Mouse (Mus musculus): ENCODE data around the gene Chadl. TPM values are rescaled to one million over a fixed set of nuclear protein-coding genes. Genes with fewer than 3 reads are reported as not detected.
A peak's percentile ranks its signal among the peaks of the same experiment; 100 is the strongest.

Gene Chadl
- polyA plus RNA-seq, 1 experiment from 2014 or later: 10.3 TPM

DNA sequence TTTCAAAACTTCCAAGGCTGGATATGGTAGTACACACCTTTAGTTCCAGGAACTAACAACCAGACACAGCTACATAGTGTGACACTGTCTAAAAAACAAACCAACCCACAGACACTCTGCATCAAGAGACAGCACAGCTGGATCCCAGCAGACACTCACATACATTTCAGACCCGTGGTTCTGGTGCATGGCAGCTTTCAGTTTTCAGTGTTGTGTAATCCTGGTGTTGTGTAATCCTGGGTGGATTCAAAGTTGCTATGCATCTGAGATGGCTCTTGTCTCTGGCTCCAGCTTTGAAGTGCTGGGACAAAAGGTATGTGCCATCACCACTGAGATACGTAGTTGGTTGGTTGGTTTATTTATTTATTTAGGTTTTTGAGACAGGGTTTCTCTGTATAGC, 1.4 kb upstream of the Chadl start:
- H3K27me3 ChIP-seq: peaks cover 37% of the 10 kb centered on the region
- H3K4me2 ChIP-seq: no peak overlapping the region
- no peaks in the 10 kb centered on the region for H3K9me3 ChIP-seq
- no peak overlapping the region for H3K27ac ChIP-seq
- H3K4me1 ChIP-seq: peaks cover 18% of the 10 kb centered on the region
- H3K36me3 ChIP-seq: peaks cover 16% of the 10 kb centered on the region
- 71% methylated on average over 2 of the region's 2 CpGs for WGBS
- no peak overlapping the region for H3K9ac ChIP-seq
- no peak overlapping the region for H3K4me3 ChIP-seq
- no peak for ATAC-seq (ENCODE audit: insufficient number of reproducible peaks, insufficient read depth, low FRiP score, low TSS enrichment, low read depth)

DNA sequence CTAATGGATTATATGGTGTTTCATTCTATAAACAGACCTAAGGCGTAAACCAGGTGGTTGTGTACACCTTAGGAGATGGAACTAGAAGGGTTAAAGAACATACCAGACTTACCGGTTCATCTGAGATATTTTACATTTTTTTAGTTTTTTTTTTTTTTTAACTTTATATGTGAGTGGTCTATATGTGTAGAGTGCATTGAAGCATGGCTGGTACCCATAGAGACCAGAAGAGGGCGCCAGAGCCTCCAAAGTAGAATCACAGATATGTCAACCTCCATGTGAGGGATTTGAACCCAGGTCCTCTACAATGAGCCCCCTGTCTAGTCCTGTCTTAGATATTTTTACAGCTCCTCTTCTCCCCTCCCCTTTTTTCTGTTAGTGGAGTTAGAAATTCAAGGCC, 760 bp upstream of the Chadl start:
- ATAC-seq (ENCODE audit: insufficient number of reproducible peaks, insufficient read depth, low FRiP score, low TSS enrichment, low read depth): no peak
- Histone ChIP-seq H3K27me3 (peaks cover 44% of the 10 kb centered on the region), H3K27ac (no peak overlapping the region; the same call in 1 of the 2 replicates), H3K9me3 (no peaks in the 10 kb centered on the region), H3K9ac (no peak overlapping the region), H3K4me3 (no peak overlapping the region), H3K36me3 (peaks cover 9% of the 10 kb centered on the region), H3K4me2 (no peak overlapping the region), H3K4me1 (peaks cover 22% of the 10 kb centered on the region)
- WGBS: 36% methylated on average over 3 of the region's 3 CpGs

DNA sequence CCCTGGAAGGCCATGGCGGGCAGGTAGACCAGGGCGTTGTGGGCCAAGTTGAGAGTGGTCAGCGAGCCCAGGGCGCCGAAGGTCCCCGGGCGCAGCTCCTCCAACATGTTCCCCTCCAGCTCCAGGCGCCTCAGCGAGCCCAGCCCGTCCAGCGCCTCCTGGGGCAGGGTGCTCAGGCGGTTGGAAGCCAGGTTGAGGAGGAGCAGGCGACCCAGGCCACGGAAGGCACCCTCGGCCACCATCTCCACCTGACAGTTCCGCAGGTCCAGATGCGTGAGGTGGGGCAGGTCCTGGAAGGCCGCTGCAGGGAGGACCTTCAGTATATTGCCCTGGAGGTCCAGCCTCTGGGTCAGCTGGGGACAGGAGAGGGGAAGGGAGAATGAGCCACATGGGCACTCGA, 2.2 kb downstream of the Chadl start:
- 30% methylated on average over 19 of the region's 19 CpGs for WGBS
- no peak for ATAC-seq (ENCODE audit: insufficient number of reproducible peaks, insufficient read depth, low FRiP score, low TSS enrichment, low read depth)
- peak overlapping the region; percentile 81 for H3K9ac ChIP-seq
- no peaks in the 10 kb centered on the region for H3K9me3 ChIP-seq
- H3K27me3 ChIP-seq: peaks cover 58% of the 10 kb centered on the region
- H3K4me1 ChIP-seq: peaks cover 22% of the 10 kb centered on the region
- peak overlapping the region; percentile 98 for H3K4me2 ChIP-seq
- H3K36me3 ChIP-seq: no peaks in the 10 kb centered on the region
- H3K4me3 ChIP-seq: peak overlapping the region; percentile 66
- no peak overlapping the region for H3K27ac ChIP-seq

DNA sequence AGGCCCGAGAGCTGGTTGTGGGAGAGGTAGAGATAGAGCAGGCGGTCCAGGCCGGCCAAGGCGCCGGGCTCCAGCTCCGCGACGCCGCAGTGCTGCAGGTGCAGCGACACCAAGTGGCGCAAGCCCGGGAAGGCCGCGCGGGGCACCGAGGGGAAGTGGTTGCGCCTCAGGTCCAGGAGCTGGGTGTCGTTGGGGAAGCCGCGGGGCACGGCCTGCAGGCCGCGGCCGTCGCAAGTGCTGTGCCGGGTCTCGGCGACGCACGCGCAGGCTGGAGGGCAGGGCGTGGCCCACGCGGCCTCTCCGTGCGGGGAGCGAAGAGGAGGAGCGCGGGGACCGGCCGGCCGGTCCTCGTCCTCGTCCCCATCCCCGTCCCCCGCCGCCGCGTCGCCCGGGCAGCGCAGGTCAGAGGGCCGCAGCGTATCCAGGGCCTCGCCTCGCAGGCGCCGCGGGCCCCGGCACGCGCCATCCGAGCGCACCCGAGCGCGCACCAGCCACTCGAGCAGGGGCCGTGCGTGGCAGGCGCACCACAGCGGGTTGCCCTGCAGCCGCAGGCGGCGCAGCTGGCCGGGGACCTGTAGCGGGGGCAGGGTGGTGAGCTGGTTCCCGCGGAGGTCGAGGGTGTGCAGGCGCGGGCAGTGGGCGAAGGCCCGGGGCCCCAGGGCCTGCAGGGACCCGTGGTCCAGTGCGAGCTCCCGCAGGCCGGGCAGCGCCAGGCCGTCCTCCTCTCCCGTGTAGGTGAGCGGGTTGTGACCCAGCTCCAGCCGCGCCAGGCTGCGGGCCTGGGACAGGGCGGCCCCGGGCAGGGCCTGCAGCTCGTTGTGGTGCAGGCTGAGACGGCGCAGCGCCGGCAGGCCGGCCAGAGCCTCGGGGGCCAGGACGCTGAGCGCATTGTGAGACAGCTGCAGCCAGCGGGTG, 2.9 kb downstream of the Chadl start:
- Histone ChIP-seq H3K9ac (peak overlapping the region; percentile 81), H3K36me3 (no peaks in the 10 kb centered on the region), H3K4me1 (peaks cover 22% of the 10 kb centered on the region), H3K27ac (no peak overlapping the region), H3K4me3 (peak overlapping the region; percentile 66), H3K9me3 (no peaks in the 10 kb centered on the region), H3K4me2 (peak overlapping the region; percentile 98), H3K27me3 (peaks cover 58% of the 10 kb centered on the region)
- ATAC-seq (ENCODE audit: insufficient number of reproducible peaks, insufficient read depth, low FRiP score, low TSS enrichment, low read depth): peak; percentile 56
- under 1% methylated on average over 95 of the region's 107 CpGs for WGBS

DNA sequence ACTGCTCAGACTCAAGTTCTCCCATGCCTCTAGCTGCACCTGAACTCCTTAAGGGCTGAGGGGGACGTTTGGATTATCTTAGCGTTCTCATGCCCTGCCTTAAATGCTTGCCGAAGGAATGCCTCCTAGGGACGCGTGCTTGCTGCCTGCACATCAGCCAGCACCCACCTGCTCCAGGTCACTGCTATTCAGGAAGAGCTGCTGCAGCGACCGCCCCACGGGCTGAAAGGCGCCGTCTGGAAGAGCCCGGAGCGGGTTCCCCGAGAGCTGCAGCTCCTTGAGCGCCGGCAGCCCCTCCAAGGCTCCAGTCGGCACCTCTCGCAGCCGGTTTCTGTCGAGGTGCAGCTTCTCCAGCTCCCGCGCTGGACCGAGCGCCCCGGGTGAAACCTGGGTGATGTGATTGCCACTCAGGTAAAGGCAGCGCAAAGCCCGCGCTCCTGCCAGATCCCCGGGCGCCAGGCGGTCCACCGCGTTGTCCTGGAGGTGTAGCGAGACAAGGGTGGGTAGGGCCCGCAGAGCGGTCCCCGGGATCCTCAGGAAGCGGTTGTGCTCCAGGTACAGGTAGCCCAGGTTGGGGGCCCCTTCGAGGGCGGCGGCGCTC, 3.6 kb downstream of the Chadl start:
- peaks cover 2% of the 10 kb centered on the region for H3K36me3 ChIP-seq
- H3K9me3 ChIP-seq: no peaks in the 10 kb centered on the region
- peak overlapping the region; percentile 66 for H3K4me3 ChIP-seq
- peak overlapping the region; percentile 98 for H3K4me2 ChIP-seq
- peaks cover 58% of the 10 kb centered on the region for H3K27me3 ChIP-seq
- no peak overlapping the region for H3K27ac ChIP-seq
- H3K4me1 ChIP-seq: peaks cover 22% of the 10 kb centered on the region
- 4% methylated on average over 41 of the region's 41 CpGs for WGBS
- ATAC-seq (ENCODE audit: insufficient number of reproducible peaks, insufficient read depth, low FRiP score, low TSS enrichment, low read depth): 0 out of 2 replicates have a peak, but pooled peaks have one; percentile 2
- peak overlapping the region; percentile 81 for H3K9ac ChIP-seq

DNA sequence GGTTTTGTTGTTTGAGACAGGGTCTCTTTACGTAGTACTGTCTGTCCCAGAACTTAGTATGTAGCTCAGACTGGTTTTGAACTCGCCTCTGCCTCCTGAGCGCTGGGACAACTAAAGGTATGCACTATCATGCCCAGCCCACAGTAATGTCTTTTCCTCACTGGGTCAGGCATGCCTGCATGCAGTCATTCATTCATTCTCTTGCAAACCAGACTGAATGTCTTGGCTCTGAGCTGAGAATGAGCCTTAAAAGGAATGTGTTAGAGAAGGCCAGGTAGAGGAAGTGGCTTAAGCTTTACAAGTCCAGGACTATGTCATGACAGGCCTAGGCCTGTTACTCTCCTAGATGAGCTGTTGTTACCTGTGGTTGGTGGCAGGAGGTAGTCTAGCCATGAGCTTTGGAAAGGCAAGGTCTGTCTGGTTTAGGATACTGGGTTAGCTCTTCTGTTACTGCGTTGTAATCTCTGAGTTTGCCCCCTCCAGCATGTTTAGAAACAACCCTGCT, 16.7 kb downstream of the Chadl start:
- no peak overlapping the region for H3K4me3 ChIP-seq
- no peak overlapping the region for H3K9ac ChIP-seq
- no peak overlapping the region for H3K4me2 ChIP-seq
- H3K4me1 ChIP-seq: no peaks in the 10 kb centered on the region; the same call in 1 of the 2 replicates
- 93% methylated on average over 4 of the region's 4 CpGs for WGBS
- no peaks in the 10 kb centered on the region for H3K27me3 ChIP-seq
- ATAC-seq (ENCODE audit: insufficient number of reproducible peaks, insufficient read depth, low FRiP score, low TSS enrichment, low read depth): no peak
- H3K27ac ChIP-seq: no peak overlapping the region
- H3K36me3 ChIP-seq: peaks cover 91% of the 10 kb centered on the region
- no peaks in the 10 kb centered on the region for H3K9me3 ChIP-seq

DNA sequence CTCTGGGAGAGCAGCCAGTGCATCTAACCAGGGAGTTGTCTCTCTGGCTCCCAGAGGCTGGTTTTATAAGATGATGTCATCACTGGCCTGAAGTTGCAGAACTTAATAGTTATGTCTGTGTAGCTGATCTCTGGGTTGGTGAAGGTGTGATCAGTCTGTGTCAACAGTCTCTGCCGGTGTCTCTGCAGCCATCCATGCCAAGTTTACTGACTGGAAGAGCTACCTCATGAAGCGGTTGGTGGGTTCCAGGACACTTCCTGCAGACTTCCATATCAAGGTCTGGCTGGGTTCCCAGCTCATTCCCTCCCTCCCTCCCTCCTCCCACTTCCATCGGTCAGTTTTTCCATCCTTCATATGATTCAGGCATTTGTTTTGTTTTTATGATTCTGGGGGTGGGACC, 20.4 kb downstream of the Chadl start:
- no peak for ATAC-seq (ENCODE audit: insufficient number of reproducible peaks, insufficient read depth, low FRiP score, low TSS enrichment, low read depth)
- no peaks in the 10 kb centered on the region; the same call in 1 of the 2 replicates for H3K4me1 ChIP-seq
- H3K36me3 ChIP-seq: peaks cover 77% of the 10 kb centered on the region
- H3K4me3 ChIP-seq: no peak overlapping the region
- no peak overlapping the region for H3K27ac ChIP-seq
- WGBS: 90% methylated on average over 3 of the region's 3 CpGs
- H3K9me3 ChIP-seq: no peaks in the 10 kb centered on the region
- H3K9ac ChIP-seq: no peak overlapping the region
- no peak overlapping the region for H3K4me2 ChIP-seq
- no peaks in the 10 kb centered on the region for H3K27me3 ChIP-seq

DNA sequence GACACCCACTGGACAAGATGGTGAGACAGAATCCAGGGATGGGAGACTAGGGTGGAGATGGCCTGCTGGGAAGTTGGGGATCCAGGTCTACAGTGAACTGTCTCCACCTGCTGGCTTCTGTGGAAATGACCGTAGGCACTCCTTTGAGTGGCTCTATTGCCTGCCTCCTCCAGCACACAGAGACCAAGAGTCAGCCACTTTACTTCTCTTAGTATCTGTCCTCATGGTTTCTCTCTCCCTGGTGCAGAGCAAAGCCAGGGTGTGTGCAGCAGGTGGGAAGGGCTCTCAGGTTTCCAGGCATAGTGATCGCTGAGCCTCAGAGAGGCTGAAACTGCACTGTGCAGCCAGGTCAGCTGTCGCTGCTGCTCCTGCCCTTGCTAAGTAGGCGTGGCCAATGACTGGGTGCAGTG, 26.9 kb downstream of the Chadl start:
- H3K4me2 ChIP-seq: no peak overlapping the region
- no peak overlapping the region for H3K9ac ChIP-seq
- 82% methylated on average over 4 of the region's 4 CpGs for WGBS
- no peak overlapping the region for H3K27ac ChIP-seq
- H3K4me3 ChIP-seq: no peak overlapping the region
- no peaks in the 10 kb centered on the region for H3K27me3 ChIP-seq
- H3K9me3 ChIP-seq: no peaks in the 10 kb centered on the region
- ATAC-seq (ENCODE audit: insufficient number of reproducible peaks, insufficient read depth, low FRiP score, low TSS enrichment, low read depth): 0 out of 2 replicates have a peak, but pooled peaks have one; percentile 26
- H3K4me1 ChIP-seq: peaks cover 1% of the 10 kb centered on the region; the same call in 1 of the 2 replicates
- H3K36me3 ChIP-seq: peaks cover 63% of the 10 kb centered on the region

DNA sequence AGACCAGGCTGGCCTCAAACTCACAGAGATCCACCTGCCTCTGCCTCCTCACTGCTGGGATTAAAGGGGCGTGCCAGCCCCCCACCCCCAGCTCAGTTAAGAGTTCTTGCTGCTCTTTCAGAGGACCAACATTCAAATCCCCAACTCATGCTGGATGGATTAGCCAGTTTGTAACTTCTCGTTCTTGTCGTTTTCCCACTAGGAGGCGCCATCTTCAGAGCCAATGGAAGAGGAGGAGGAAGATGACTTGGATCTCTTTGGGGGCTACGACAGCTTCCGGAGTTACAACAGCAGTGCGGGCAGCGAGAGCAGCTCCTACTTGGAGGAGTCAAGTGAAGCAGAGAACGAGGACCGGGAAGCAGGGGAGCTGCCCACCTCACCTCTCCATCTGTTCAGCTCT, 30.1 kb downstream of the Chadl start:
- Histone ChIP-seq H3K4me2 (no peak overlapping the region), H3K4me1 (peaks cover 10% of the 10 kb centered on the region), H3K27me3 (no peaks in the 10 kb centered on the region), H3K36me3 (peaks cover 42% of the 10 kb centered on the region), H3K9ac (no peak overlapping the region), H3K4me3 (no peak overlapping the region), H3K9me3 (no peaks in the 10 kb centered on the region), H3K27ac (no peak overlapping the region)
- 88% methylated on average over 10 of the region's 10 CpGs for WGBS
- no peak for ATAC-seq (ENCODE audit: insufficient number of reproducible peaks, insufficient read depth, low FRiP score, low TSS enrichment, low read depth)

DNA sequence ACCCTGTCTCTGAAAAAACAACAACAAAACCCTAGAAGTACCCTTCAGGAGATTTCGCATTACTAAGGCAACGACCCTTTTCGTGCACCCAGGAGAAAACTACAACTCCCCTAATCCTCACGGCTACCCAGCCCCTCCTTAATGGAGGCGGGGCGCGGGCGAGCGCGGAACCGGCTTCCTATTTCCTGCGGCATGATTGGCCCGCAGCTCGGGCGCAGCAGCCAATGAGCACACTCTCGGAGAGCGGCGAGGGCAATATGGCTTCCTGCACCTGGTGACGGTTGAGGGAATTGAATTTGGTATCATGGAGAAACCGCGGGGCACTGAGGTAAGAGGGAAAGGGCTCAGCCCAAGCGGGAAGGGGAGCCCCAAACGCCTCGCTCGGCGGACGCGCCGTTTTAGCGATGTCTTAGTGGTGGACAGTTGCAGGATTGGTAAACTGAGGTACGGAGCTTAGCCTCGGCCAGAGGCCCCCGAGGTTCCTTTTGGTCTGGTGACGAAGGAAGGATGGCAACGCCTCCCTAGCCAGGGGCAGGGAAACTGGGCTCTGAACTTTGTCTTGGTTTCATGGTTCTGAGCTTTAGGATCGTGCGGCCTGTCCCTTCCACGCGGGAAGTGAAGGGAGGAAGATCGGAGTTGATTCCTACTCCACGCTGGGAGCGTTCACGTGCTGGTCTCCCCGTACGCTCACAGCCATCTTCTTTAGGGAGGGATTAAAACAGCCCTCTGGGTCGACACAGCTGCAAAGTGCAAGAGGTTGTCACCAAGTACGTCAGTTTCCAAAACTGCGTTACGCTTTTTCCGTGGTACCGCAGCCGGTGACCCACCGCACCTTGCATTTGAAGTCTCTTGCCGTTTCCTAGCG, 33.2 kb downstream of the Chadl start, which contains the start of gene L3mbtl2:
L3mbtl2 (plus strand) TSS at position 193 of the 865 bp plus-strand sequence.
- WGBS: under 1% methylated on average over 55 of the region's 55 CpGs
- peak within 1 kb of the TSS; percentile 39; the same call in 1 of the 2 replicates for H3K27ac ChIP-seq
- peak within 1 kb of the TSS; percentile 81 for H3K9ac ChIP-seq
- peak within 1 kb of the TSS; percentile 91 for H3K4me3 ChIP-seq
- H3K36me3 ChIP-seq: peaks cover 20% of the 10 kb centered on the region
- H3K4me2 ChIP-seq: peak within 1 kb of the TSS; percentile 87
- H3K27me3 ChIP-seq: no peaks in the 10 kb centered on the region
- ATAC-seq (ENCODE audit: insufficient number of reproducible peaks, insufficient read depth, low FRiP score, low TSS enrichment, low read depth): peak; percentile 98
- no peaks in the 10 kb centered on the region for H3K9me3 ChIP-seq
- peaks cover 10% of the 10 kb centered on the region for H3K4me1 ChIP-seq

DNA sequence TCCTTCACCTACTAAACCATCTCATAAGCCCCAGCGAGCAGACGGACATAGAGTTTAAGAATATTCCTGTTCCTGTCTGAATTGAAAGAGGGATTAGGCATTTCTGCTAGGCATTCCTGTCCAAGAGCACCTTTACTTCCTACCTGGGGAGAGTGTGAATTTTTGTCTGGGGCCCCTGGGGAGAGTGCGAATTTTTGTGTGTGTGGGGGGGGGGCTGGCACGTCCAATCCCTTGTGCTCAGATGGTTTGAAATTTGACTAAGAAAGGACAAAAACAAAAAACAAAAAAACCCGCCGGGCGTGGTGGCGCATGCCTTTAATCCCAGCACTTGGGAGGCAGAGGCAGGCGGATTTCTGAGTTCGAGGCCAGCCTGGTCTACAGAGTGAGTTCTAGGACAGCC, 33.8 kb downstream of the Chadl start:
- WGBS: 71% methylated on average over 10 of the region's 10 CpGs
- Histone ChIP-seq H3K27ac (no peak overlapping the region), H3K36me3 (peaks cover 14% of the 10 kb centered on the region), H3K9me3 (no peaks in the 10 kb centered on the region), H3K4me1 (peaks cover 10% of the 10 kb centered on the region), H3K4me2 (peak overlapping the region; percentile 87), H3K27me3 (no peaks in the 10 kb centered on the region), H3K4me3 (peak overlapping the region; percentile 91), H3K9ac (no peak overlapping the region)
- ATAC-seq (ENCODE audit: insufficient number of reproducible peaks, insufficient read depth, low FRiP score, low TSS enrichment, low read depth): no peak

Data from embryonic facial prominence, embryonic 13.5 days (tissue).